5 mouse cellular contexts compared by ENCODE assay signal in the genomic region with DNA sequence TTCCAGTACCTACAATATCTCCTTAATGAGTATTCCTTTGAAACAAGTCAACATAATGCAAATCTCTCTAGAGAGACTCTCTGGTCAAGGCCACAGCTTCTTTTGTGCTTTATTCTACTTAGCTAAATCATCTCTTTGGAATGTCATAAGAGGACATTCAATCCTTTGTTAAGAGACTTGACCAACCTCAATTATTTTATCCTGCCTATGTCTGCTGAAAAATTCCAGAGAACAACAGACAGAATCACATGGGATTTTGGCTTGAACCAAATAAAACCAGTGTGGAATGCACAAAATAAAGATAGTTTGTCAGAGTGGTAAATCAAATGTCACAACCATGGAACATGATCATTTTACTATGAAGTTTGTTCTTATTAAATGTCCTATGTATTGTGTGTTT.
A peak's percentile ranks its signal among the peaks of the same experiment; 100 is the strongest.
DNase-seq lines count a peak whose midpoint lies in the region; ATAC-seq and TF ChIP-seq lines count a peak whose summit lies in the region.
"Not testable (repeated sequence)": the region's sequence is repeated elsewhere in the genome, so short reads cannot be mapped to it uniquely, and the experiment has no call there.

No protein-coding gene starts in this region.

- not testable (repeated sequence) for TF ChIP-seq POLR2A in embryonic fibroblast, embryonic 13.5 days (IDR thresholded peaks at IDR 0.05; ENCODE audit: low read depth, low read length); myocyte (IDR thresholded peaks at IDR 0.05; ENCODE audit: insufficient read length, low read depth)

- peak overlapping the region; percentile 34 for H3K27ac ChIP-seq in embryonic fibroblast, embryonic 13.5 days (ENCODE audit: insufficient read depth, low read length)

- not testable (repeated sequence) for H3K4me1 ChIP-seq in embryonic fibroblast, embryonic 13.5 days (ENCODE audit: control insufficient read depth, insufficient read depth, low read length)

- not testable (repeated sequence) for H3K36me3 ChIP-seq in myocyte (ENCODE audit: control insufficient read depth, insufficient read depth)

- not testable (repeated sequence) for H3K79me2 ChIP-seq in myocyte (ENCODE audit: control insufficient read depth, insufficient read depth)

- DNase-seq in 3T3-L1 (ENCODE audit: low read depth, low spot score): peak; percentile 14
- DNase-seq in Muller cell, postnatal 12 days (ENCODE audit: inconsistent ontology term): peak; percentile 87
- not testable (repeated sequence) for DNase-seq in Patski (ENCODE audit: low read depth, low spot score)

- in situ Hi-C loops in Patski (cut with MboI; ENCODE audit: low pct_unique_long_range_greater_than_20kb): not testable (repeated sequence)

- CTCF ChIA-PET in Patski (lab: Charles Lee): interaction anchor here (1.0 kb wide), 1 partner anchor 15 kb away, joined by 4 read pairs; no protein-coding TSS in a partner anchor

- not testable (repeated sequence) for H3K4me3 ChIP-seq in embryonic fibroblast, embryonic 13.5 days (ENCODE audit: insufficient read depth, low read length); myocyte

- not testable (repeated sequence) for H3K4me2 ChIP-seq in myocyte (ENCODE audit: low read depth)

- POLR2A ChIA-PET in Patski (lab: Charles Lee): not testable (repeated sequence)

- not testable (repeated sequence) for H3K27me3 ChIP-seq in Patski; myocyte (ENCODE audit: control insufficient read depth, insufficient read depth, insufficient read length)

- TF ChIP-seq CTCF in Patski (IDR thresholded peaks at IDR 0.05); embryonic fibroblast, embryonic 13.5 days (IDR thresholded peaks at IDR 0.05; ENCODE audit: borderline replicate concordance, insufficient read depth, low read length): not testable (repeated sequence)

- H3ac ChIP-seq in myocyte (ENCODE audit: control insufficient read depth, insufficient read length): not testable (repeated sequence)

- ATAC-seq in Patski: peak; percentile 69

TF ChIP-seq in myocyte, 11 proteins besides CTCF, POLR2A, EP300 and RAD21:
- peak; percentile 46 for TF ChIP-seq USF1 (IDR thresholded peaks at IDR 0.05; ENCODE audit: low read depth)
